Mouse (Mus musculus): ENCODE data around the gene Psmd11.
"Not testable (repeated sequence)": the region's sequence is repeated elsewhere in the genome, so short reads cannot be mapped to it uniquely, and the experiment has no call there.

Psmd11 gene

DNA sequence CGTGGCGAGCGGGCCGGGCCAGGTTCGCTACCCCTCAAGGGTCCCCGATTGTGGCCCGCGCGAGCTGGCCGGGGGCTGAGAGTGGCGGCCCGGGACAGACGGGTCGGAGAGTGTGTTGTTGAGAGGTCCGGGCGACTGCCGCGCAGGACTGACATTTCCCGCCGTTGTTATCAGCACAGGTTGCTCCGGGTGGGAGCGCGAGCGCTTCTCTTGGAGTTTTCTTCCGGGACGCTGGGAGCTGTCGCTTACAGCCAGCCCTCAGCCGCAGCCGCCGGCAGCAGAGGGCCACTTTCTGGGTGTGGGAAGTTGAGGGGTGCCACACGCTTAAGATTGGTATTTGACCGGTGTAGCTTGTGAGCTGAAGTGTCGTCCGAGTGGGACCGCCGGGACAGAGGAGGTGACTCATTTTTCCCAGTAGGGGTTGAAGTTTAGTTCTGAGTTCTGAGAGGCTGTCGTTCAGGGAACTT lies 627 bp downstream of the Psmd11 start:
- peak; percentile 34 for DNase-seq (ENCODE audit: low spot score)

DNA sequence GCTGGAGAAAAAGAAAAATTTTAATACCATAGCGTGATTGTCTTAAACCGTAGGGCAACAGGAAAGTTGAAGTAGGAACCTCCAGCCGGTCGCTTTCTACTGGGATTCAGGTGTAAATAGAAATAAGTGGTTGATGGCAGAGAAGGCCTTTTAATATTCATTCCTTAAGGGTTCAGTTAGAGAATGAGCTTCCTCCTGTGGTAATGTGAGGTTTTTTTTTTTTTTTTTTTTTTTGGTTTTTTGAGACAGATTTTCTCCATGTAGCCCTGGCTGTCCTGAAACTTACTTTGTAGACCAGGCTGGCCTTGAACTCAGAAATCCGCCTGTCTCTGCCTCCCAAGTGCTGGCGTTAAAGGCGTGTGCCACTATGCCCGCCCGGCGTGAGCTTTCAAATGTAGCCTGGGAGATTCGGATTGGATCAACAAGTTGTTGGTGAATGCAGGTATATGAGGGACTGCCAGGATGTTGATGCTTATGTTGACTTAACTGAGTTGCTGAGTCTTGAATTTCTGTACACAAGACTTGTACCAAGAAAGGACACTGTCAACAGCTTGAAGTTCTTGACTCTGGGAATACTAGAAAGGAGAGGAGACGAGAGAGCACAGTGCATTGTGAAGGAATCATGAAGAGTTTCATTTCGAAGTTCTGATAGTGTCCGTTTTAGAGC lies 1.2 kb downstream of the Psmd11 start:
- DNase-seq (ENCODE audit: low spot score) = no peak

DNA sequence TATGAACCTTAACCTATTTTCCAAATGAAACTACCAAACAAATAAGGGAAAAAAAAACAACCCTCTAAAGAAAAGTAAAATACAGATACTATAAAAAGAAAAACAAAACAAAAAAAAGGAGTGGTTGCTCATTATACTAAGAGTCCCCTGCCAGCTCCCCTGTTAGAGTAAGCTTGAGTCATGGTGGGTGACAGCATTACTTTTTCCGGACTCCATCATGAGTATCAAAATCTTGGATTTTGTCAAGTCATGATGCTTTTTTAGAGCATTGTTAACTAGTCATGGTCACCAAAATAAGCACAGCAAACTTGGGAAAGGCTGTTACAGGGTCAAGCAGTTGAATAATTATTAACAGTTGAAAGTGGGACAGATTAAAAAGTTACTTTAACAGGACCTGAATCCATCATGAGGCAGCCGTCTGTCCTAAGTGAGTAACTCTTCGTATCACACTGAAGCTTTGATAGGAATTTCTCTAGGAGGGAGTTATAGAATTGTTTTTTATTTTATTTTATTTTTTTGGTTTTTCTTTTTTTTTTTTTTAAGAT lies 2.0 kb downstream of the Psmd11 start:
- DNase-seq (ENCODE audit: low spot score) = no peak

DNA sequence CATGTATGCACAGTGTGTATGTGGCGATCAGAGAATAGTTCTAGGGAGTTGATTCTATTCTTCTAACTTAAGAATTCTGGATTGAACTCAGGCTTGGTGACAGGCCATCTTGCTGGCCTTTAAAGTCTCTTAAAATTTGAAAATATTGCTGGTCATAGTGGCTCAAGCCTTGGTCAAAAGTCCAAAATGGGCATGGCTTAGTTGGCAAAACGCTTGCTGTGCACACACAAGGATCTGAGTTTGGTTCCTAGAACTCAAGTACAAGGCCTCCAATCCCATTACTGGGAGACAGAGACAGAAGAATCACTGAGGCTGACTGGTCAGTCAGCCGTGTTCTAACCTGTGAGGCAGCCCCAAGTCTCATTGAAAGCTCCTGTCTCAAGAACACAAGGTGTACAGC lies 18.5 kb downstream of the Psmd11 start:
- no peak for DNase-seq (ENCODE audit: low spot score)

DNA sequence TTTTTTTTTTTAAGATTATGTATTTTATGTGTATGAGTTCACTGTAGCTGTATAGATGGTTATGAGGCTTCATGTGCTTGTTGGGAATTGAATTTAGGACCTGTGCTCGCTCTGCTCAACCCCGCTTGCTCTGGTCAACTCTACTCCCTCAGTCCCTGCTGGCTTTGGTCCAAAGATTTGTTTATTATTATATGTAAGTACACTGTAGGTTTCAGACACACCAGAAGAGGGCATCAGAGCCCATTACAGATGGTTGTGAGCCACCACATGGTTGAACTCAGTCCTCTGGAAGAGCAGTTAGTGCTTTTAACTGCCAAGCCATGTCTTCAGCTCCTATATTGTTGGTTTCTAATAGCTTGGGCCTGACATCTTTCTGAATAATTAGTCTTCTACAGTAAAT lies 21.4 kb downstream of the Psmd11 start:
- DNase-seq (ENCODE audit: low spot score) = no peak

DNA sequence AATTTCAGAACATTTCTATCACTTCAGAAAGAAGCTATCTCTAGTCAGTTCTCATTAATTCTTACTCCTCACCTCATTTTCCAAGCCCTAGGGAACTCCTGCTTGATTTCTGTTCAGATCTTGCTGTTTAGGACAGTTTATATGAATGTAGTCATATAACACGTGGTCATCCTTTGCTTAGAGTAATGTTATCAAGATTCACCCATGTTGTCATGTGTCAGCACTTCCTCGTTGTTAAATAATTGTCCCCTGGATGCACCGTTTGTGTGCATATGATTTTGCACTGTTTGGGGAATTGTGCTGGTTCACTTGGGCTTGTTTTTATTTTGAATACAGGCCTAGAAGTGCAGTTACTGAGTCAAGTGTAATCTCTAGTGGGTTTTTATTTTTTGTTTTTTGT lies 23.8 kb downstream of the Psmd11 start:
- no peak for DNase-seq (ENCODE audit: low spot score)

DNA sequence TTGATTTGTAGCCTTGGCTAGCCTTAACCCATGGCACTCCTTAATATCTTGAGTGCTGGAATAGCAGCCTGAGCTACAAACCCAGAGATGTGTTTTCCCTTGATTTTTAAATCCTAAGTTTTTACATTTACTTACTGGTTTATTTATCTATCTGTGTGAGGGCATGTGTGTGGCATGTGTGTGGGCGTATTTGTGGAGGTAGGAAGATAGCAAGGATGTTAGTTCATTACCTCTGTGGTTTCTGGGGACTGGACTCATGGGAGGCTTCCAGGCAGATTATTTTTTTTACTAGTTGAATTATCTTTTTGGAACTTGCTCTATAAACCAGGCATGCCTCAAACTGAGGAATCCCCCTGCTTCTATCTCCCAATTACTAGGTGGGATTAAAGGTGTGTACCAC lies 24.8 kb downstream of the Psmd11 start:
- no peak for DNase-seq (ENCODE audit: low spot score)

DNA sequence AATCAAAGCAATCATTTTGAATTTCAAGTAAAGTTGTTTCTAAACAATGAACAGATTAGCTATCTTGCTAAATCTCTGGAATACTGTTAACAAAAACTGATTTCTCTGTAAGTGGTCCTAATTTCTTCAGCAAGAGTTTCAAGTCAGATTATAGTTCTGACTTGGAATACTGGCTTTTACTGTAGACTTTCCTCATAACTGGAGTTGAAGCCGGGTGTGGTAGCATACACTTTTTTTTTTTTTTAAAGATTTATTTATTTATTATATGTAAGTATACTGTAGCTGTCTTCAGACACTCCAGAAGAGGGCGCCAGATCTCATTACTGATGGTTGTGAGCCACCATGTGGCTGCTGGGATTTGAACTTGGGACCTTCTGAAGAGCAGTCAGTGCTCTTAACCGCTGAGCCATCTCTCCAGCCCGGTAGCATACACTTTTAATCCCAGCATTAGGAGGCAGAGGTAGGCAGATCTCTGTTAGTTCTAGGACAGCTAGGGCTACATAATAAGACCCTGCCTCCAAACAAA lies 35.3 kb downstream of the Psmd11 start:
- DNase-seq (ENCODE audit: low spot score) = not testable (repeated sequence)

DNA sequence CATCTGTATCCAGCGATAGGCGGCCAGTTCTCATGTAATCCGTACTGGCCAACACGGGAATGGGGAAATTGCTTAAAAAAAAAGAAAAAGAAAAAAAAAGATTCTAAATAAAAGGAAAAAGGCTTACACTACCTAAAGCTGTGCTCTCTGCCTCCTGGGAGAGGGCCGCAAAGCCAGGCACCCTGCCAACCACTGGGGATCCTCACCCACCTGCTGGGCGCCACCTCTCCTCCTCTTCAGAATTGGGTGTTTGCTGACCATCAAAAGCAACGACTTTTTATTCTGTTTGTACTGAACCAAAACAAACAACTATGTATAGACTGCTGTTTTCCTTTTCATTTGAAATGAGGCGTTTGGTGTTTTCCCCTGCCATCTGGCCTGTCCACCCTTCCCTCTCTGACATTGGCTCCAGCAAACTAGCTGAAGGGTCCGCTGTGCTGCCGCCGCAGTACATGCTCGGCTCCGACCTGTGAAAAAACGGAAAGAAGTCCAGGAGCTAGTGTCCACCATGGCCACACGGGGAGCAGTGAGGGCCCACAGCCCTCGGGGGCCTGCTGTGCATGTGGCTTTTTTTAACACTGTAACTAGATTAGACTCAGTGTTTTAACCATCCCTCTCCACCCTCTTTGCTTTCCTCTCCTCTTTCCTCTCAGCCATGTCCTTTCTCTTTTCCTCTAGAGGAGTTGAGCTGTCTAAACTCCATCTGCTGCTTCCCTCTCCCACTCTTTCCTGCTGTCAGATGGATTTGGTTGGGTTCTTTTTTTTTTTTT lies 43.6 kb downstream of the Psmd11 start:
- no peak for DNase-seq (ENCODE audit: low spot score)

DNA sequence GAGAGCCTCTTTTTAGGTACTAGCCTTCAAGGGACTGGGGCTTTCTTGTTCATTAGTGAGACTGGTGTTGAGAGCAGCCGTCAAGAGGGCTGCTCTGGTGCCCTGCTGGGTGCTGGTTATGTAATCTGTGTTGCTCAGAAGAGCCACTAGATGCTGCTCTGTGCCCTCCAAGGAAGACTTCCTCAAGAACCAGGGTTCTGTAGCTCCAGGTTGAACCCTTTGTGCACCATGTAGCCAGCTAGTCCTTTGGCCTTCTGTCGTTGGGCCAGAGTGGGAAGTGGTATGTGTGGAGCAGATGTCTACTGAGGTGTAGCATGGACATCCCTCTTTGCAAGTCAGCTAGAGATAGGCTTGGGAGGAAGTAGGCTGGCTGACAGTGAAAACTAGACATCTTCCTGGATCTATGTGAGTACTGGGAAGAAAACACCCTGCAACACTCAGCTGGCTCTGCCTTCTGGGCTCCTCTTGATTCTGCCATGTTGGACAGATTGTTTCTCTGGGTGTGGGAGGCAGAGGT lies 45.8 kb downstream of the Psmd11 start:
- DNase-seq (ENCODE audit: low spot score) = no peak

DNA sequence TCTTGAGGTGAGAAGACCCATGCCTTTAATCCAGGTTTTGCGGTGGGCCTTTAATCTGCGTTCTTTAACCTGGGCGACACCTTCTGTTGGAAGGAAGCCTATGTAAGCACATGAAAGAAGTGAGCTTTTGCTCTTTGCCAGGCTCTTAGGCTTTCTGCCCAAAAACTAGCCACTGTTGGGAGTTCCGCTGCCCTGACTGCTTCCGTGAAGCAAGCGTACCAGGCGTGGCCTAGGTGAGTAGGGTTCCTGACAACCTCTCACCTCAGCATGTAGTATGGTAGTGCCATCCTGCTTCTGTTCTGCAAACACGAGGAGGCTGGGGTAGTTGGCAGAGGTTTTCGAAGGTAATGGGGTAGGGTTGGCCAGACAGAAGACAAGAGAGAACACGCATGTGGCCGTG lies 46.4 kb downstream of the Psmd11 start:
- no peak for DNase-seq (ENCODE audit: low spot score)

DNA sequence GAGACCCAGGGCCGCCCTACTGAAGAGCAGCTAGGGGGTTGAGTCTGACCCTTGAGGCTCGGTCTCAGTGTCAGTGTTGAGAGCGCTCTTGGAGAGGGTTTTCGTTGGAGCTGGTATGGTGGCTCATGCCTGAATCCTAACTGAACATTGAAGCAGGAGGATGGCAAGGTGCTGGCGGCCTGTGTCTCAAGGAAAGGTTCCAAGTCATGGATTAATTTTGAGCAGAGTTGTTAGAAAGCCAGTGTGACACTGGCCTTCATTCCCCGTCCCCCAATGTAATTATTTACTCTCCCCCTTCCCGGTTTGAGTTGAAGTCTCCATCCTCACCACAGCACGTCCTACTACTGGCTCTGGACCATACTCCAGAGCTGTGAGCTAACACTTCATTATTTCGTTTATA lies 47.1 kb downstream of the Psmd11 start:
- DNase-seq (ENCODE audit: low spot score) = no peak

DNA sequence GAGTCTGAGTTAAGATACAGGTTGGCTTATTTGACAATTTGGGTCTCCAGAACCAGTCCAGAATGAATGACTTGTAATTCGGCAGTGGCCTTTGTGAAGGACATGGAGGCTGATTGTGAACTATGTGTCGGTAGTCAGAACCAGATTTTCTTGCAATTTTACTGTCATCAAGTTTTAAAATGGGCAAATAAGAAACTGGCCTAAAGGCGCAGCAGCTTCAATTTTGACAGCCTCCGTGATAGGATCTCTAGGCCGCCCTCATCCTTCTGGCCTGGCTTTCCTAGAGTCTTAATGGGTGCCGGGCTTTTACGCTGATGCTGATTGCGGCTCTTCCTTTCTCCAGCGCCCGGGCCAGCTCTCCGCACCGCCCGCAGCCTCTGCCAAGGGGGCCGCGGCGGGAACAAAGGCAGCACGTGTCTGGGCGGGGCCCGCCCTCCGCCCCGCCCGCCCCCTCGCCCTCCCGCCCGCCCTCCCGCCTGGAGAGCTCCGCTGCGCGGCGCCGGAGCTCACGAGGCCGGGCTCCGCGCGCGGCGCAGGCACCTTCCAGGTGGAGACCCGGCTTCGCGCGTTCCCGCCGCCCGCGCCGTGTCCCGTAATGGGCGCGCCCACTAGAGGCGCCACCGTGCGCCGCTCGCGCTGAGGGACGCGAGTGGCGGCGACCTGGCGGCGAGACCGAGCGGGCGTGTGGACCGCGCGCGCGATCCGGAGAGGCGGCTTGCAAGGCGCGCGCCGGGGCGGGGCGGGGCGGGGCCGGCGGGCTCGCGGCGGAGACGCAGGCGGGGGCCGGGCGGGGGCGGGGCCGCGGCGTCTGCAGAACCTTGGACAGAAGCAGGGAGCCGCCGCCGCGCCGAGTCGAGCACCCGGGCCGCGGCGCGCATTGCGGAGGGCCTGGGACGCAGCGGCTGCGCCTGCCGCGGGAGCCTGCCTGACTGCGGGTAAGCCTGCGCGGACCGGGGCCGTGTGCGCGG lies 48.1 kb downstream of the Psmd11 start, which contains the start of gene Cdk5r1:
TSS of gene Cdk5r1 (plus strand) at position 802 of the 968 bp plus-strand sequence.
- peak; percentile 90 for DNase-seq (ENCODE audit: low spot score)

DNA sequence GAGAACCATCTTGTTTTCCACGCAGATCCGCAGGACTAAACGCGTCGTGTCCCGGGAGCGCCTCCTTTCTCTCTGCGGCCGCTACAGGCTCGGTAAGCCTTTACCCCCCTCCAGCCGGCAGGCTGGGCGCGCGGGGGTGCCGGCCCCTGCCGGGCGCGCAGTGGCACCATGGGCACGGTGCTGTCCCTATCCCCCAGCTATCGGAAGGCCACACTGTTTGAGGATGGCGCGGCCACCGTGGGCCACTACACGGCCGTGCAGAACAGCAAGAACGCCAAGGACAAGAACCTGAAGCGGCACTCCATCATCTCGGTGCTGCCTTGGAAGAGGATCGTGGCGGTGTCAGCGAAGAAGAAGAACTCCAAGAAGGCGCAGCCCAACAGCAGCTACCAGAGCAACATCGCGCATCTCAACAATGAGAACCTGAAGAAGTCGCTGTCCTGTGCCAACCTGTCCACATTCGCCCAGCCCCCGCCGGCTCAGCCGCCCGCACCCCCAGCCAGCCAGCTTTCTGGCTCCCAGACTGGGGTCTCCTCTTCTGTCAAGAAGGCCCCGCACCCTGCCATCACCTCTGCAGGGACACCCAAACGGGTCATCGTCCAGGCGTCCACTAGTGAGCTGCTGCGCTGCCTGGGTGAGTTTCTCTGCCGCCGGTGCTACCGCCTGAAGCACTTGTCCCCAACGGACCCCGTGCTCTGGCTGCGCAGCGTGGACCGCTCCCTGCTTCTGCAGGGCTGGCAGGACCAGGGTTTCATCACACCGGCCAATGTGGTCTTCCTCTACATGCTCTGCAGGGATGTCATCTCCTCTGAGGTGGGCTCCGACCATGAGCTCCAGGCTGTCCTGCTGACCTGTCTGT lies 49.2 kb downstream of the Psmd11 start:
- peak; percentile 51 for DNase-seq (ENCODE audit: low spot score)

DNA sequence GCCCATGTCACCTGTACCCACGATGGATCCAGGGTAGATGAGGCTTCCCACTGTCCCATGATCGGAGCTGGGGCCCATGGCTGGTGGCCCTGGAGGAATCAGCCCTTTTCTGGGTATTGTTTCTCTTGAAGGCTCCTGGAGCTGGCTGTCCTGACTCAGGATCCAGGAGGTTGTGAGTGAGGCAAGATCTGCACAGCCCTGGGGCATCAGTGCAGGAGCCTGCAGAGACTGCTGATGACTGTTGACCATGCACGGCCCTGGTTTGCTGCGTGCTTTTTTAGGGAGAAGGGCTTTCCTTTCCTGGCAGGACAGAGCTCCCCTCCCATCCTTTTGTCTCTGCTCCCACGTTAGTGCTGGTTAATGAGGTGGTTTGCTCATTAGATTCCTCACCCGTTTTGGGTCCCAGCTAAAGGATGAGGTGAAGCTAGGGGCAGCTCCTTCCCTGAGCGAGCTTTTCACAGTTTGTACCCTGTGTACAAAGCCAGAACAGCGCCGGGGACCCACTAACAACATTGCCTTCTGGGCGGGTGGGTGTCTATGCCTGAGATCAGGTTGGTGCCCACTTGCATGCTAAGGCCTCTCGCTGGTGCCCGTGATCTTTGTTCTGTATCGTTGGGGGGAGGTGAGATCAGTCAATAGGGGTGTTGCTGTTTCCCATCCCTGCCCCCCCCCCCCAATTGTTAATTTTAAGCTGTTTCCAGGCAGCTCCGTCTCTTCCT lies 50.4 kb downstream of the Psmd11 start:
- no peak for DNase-seq (ENCODE audit: low spot score)

DNA sequence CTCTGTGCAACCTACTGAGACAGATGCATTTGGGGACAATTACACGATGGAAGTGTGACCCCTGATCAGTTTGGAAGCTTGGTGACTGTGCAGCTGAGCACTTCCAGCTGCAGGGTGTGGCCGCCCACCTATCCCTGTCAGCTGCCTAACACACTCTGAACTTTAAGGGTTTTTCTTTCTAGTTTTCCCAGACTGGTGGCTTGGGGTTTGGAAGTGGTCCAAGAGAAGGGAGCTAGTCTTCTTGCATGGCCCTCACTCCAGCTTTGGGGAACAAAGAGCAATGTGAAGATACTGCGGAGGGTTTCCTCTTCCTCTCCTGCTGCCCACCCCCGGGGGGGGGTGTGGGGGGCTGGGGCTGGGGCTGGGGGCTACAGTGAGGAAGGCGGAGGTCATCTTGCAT lies 51.0 kb downstream of the Psmd11 start:
- no peak for DNase-seq (ENCODE audit: low spot score)

DNA sequence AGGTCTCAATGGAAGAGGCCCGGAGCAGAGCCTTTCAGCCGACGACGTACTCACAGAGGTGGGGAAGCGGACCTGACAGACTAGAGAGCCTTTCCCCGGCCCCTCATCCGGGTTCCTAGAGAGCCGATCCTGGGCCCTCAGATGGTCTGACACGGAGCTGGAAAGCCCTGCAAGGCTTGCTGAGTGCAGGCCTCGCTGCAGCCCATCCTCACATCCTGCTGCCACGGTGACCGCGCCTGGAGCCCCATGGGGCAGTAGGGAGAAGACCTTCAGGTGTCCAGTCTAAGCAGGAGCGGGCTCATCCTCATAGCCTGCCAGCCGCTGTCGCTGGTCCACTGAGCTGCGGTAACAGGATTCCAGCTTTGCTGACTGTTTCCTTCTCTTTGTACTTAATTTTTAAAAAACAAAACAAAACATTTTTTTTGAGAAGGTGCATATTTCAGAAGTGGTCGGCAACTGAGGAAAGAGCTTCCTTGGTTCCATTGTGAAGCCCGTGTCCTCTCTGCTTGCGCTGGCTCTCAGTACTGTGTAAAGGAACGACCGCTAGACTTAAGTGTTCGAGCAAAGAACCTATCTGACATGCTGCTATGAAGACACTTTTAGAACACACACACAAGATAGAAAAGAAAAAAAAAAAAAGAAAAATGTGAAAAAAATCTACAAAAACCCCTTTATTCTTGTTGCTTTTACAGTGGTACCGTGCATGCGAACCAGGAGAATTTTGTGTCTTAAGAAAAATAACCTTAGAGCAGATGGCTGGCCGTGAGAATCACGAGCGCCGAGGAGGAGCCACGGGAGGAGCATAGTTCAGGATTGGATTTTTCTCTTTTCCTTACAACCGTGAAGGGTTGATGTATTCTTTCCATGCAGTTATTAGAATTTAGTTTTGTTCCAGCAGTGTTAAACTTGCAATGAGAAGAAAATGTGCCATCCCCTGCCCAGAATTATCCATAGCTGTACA lies 51.8 kb downstream of the Psmd11 start:
- no peak for DNase-seq (ENCODE audit: low spot score)

DNA sequence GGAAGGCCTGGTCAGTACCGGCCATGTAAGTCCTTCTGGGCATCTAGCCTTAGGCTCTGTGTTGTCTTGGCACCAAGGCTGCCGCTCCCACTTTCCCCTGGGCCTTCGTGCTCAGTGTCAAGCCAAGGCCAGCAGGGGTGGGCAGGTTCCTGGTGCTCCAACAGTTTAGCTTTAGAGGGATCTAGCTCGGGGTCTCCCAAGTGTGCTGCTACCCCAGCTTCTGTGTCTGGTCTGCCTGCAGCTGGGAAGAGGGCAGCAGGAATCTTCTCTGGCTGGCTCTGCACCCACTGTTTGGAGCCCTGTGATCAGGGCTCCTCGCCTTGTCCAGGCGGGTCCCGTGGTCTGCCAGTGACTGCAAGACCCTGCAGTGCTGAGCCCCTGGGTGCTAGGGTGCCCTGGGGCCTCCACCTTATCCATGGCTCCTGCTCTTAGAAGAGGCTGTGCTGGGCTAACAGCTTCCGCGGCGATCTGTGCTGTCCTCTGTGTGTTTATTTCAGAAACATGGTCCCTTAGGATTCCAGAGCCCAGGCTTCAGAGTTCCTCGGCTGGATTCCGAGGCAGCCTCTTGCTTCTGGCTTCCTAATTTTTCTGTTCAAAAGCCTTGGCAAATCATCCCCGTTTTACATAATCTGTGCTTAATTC lies 53.1 kb downstream of the Psmd11 start:
- DNase-seq (ENCODE audit: low spot score) = no peak
